Mouse (Mus musculus) cortical plate, adult 2 months (tissue): ENCODE data around the gene B230217C12Rik. TPM values are rescaled to one million over a fixed set of nuclear protein-coding genes. Genes with fewer than 3 reads are reported as not detected.

Experiments
- H3K27ac ChIP-seq: fragments of 200-500 bp; 2 replicates; pipeline ENCODE4 v1.5.1; 2012; ENCODE audit warnings: low read length, control low read depth, inconsistent platforms; ENCODE audit not compliant: insufficient read depth
- H3K4me1 ChIP-seq: fragments of 200-500 bp; 2 replicates; pipeline ENCODE4 v1.6.1; 2011; ENCODE audit warnings: low read length; ENCODE audit not compliant: control insufficient read depth, insufficient read depth
- H3K4me3 ChIP-seq: fragments of 200-500 bp; 2 replicates; pipeline ENCODE4 v1.5.1; 2011; ENCODE audit warnings: mild to moderate bottlenecking, low read length, control low read depth; ENCODE audit not compliant: insufficient read depth
- CTCF ChIP-seq: fragments of 200-500 bp; IDR thresholded peaks from 2 replicates; pipeline ENCODE4 v1.5.1; 2011; ENCODE audit warnings: mild to moderate bottlenecking, control low read depth, low read length; ENCODE audit not compliant: insufficient read depth; ENCODE audit errors: extremely low read depth
- POLR2A ChIP-seq: fragments of 200-500 bp; IDR thresholded peaks from 2 replicates; pipeline ENCODE4 v1.6.1; 2011; ENCODE audit warnings: mild to moderate bottlenecking, low read length, control low read depth; ENCODE audit not compliant: insufficient read depth; ENCODE audit errors: extremely low read depth
- polyA plus RNA-seq: library from polyadenylated mRNA; depleted of rRNA; stranded (reverse); fragments of >200 nt; gene quantifications from 2 replicates; pipeline ENCODE4 v1.2.3, GENCODE M21; 2012

B230217C12Rik gene
- polyA plus RNA-seq, 1 experiment, result 122 TPM

GRCm38 (mm10) chr11:97800691-97801408, 39.7 kb upstream of the B230217C12Rik start:
- Histone ChIP-seq H3K27ac (peak overlapping the region; percentile 97), H3K4me1 (peaks cover 12% of the 10 kb centered on the region), H3K4me3 (peak overlapping the region; percentile 99)
- TF ChIP-seq CTCF (no peak), POLR2A (no peak)

- Histone ChIP-seq H3K27ac (no peak overlapping the region), H3K4me3 (peak overlapping the region; percentile 99), H3K4me1 (peaks cover 17% of the 10 kb centered on the region)
- TF ChIP-seq POLR2A (no peak), CTCF (peak; percentile 27)
Observed at GRCm38 (mm10) chr11:97801409-97802193, 39.0 kb upstream of the B230217C12Rik start.

- peak overlapping the region; percentile 99 for H3K4me3 ChIP-seq
- no peak overlapping the region for H3K27ac ChIP-seq
- H3K4me1 ChIP-seq, result peaks cover 17% of the 10 kb centered on the region
- no peak for TF ChIP-seq CTCF
- no peak for TF ChIP-seq POLR2A
Observed at GRCm38 (mm10) chr11:97802194-97802470, 38.4 kb upstream of the B230217C12Rik start.

GRCm38 (mm10) chr11:97802495-97802894, 38.1 kb upstream of the B230217C12Rik start:
- H3K4me1 ChIP-seq, result peaks cover 17% of the 10 kb centered on the region
- TF ChIP-seq POLR2A (no peak), CTCF (no peak)
- H3K27ac ChIP-seq, result no peak overlapping the region
- no peak overlapping the region for H3K4me3 ChIP-seq

- H3K4me1 ChIP-seq, result peaks cover 19% of the 10 kb centered on the region
Observed at GRCm38 (mm10) chr11:97803847-97804246, 36.7 kb upstream of the B230217C12Rik start.

GRCm38 (mm10) chr11:97804841-97805661, 35.5 kb upstream of the B230217C12Rik start:
- TF ChIP-seq POLR2A (no peak), CTCF (no peak)

More at GRCm38 (mm10) chr11:97803847-97804246, 36.7 kb upstream of the B230217C12Rik start:
- Histone ChIP-seq H3K27ac (no peak overlapping the region), H3K4me3 (no peak overlapping the region)
- TF ChIP-seq CTCF, result no peak
- TF ChIP-seq POLR2A, result no peak

GRCm38 (mm10) chr11:97805662-97806612, 34.6 kb upstream of the B230217C12Rik start:
- Histone ChIP-seq H3K27ac (peak overlapping the region; percentile 24; the same call in 1 of the 2 replicates), H3K4me1 (peaks cover 19% of the 10 kb centered on the region), H3K4me3 (no peak overlapping the region)
- TF ChIP-seq CTCF (no peak), POLR2A (no peak)

More at GRCm38 (mm10) chr11:97804841-97805661, 35.5 kb upstream of the B230217C12Rik start:
- Histone ChIP-seq H3K27ac (no peak overlapping the region), H3K4me1 (peaks cover 19% of the 10 kb centered on the region), H3K4me3 (no peak overlapping the region)

- H3K27ac ChIP-seq, result no peak overlapping the region
Observed at GRCm38 (mm10) chr11:97806613-97806964, 34.0 kb upstream of the B230217C12Rik start.

More at GRCm38 (mm10) chr11:97806613-97806964, 34.0 kb upstream of the B230217C12Rik start:
- no peak for TF ChIP-seq CTCF
- no peak for TF ChIP-seq POLR2A
- H3K4me1 ChIP-seq, result peaks cover 19% of the 10 kb centered on the region
- H3K4me3 ChIP-seq, result no peak overlapping the region
